Mouse (Mus musculus) embryonic fibroblast, embryonic 13.5 days (primary cell): ENCODE data around the gene Slc35e3. TPM values are rescaled to one million over a fixed set of nuclear protein-coding genes. Genes with fewer than 3 reads are reported as not detected.

Experiments used
- H3K27ac ChIP-seq: 2 replicates; pipeline ENCODE4 v1.5.1; 2012; ENCODE audit warnings: low read length, control low read depth, inconsistent platforms; ENCODE audit not compliant: insufficient read depth
- H3K4me1 ChIP-seq: 2 replicates; pipeline ENCODE4 v1.6.1; 2011; ENCODE audit warnings: low read length; ENCODE audit not compliant: control insufficient read depth, insufficient read depth
- H3K4me3 ChIP-seq: 2 replicates; pipeline ENCODE4 v1.5.1; 2011; ENCODE audit warnings: mild to moderate bottlenecking, control low read depth, low read length; ENCODE audit not compliant: insufficient read depth
- CTCF ChIP-seq: IDR thresholded peaks from 2 replicates; pipeline ENCODE4 v1.5.1; 2011; ENCODE audit warnings: mild to moderate bottlenecking, control low read depth, low read length, moderate library complexity, borderline replicate concordance; ENCODE audit not compliant: insufficient read depth
- POLR2A ChIP-seq: IDR thresholded peaks from 2 replicates; pipeline ENCODE4 v1.6.1; 2011; ENCODE audit warnings: low read depth, mild to moderate bottlenecking, control low read depth, low read length, moderate library complexity
- polyA plus RNA-seq: library from polyadenylated mRNA; stranded (reverse); fragments of >200 nt; gene quantifications from 2 replicates; pipeline ENCODE4 v1.2.4, GENCODE M21; 2011; ENCODE audit warnings: low read depth; ENCODE audit not compliant: missing spikeins, insufficient read length

Slc35e3 gene
- polyA plus RNA-seq, 1 experiment: 28.9 TPM

DNA sequence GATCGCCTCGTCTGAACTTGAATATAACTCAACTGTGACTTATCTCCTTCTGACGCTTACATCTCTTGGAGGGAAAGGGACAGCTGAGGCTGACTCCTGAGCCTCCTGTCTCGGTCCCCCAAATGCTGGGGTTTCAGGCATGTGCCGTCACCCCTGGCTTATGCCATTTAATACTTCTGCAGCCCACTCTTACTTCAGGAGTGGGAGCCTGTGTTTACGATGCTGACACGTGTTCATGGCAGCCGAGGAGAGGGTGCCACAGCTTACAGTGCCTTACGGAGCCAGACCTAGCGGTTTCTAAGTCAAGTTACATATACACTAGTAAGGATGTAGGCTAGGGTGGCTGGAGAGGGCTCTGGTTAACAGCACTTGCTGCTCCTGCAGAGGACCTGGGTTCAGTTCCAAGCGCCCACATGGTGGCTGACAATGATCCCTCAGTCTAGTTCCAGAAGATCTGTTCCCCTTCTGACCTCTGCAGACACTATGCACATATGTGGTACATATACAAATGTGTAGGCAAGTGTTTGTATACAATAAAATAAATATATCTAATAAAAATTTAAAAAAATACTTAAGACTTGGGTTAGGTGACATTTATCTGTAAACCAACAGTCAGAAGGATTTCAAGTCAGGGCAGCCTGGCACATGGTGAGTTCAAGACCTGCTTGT, 9.8 kb upstream of the Slc35e3 start:
- H3K4me1 ChIP-seq: no peaks in the 10 kb centered on the region
- TF ChIP-seq POLR2A: no peak
- TF ChIP-seq CTCF: no peak
- no peak overlapping the region for H3K4me3 ChIP-seq
- no peak overlapping the region for H3K27ac ChIP-seq

DNA sequence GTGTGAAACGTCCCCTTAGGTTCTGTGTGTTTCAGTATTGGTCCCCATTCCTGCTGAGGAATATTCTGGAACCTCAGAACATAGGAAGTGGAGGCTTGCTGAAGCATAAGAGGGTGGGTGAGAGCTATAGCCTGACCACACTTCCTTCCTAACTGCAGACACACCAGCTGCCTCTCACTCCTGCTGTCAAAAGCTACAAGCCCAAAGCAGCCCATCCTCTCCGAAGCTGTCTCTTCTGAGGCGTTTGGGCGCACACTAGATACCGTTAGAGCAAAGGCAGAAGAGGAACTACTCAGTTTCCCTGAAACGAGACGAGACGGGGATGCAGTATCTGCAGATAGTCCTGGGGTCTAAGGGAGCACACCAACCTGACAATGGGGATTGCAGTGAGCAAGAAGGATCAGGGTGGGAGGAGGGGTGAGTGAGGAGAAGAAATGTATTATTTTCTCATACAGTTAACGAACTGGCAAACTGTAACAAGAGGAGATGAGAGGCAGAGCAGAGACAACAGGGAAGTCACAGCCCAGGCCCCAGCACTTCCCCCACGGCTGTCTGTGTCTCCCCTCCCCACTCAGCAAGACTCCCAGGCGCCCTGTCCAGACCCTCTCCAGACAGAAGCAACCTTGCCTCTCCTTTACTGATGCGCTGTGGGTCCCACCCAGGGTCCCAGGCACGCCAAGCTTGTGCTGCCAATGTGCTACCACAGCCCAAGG, 9.1 kb upstream of the Slc35e3 start:
- no peak overlapping the region for H3K27ac ChIP-seq
- H3K4me1 ChIP-seq: no peaks in the 10 kb centered on the region
- TF ChIP-seq CTCF (no peak), POLR2A (no peak)
- H3K4me3 ChIP-seq: no peak overlapping the region

- no peaks in the 10 kb centered on the region for H3K4me1 ChIP-seq
- no peak overlapping the region for H3K4me3 ChIP-seq
- H3K27ac ChIP-seq: no peak overlapping the region
- TF ChIP-seq POLR2A: no peak
- no peak for TF ChIP-seq CTCF
Observed at GRCm38 (mm10) chr10:117754609-117754940, 8.4 kb upstream of the Slc35e3 start.

DNA sequence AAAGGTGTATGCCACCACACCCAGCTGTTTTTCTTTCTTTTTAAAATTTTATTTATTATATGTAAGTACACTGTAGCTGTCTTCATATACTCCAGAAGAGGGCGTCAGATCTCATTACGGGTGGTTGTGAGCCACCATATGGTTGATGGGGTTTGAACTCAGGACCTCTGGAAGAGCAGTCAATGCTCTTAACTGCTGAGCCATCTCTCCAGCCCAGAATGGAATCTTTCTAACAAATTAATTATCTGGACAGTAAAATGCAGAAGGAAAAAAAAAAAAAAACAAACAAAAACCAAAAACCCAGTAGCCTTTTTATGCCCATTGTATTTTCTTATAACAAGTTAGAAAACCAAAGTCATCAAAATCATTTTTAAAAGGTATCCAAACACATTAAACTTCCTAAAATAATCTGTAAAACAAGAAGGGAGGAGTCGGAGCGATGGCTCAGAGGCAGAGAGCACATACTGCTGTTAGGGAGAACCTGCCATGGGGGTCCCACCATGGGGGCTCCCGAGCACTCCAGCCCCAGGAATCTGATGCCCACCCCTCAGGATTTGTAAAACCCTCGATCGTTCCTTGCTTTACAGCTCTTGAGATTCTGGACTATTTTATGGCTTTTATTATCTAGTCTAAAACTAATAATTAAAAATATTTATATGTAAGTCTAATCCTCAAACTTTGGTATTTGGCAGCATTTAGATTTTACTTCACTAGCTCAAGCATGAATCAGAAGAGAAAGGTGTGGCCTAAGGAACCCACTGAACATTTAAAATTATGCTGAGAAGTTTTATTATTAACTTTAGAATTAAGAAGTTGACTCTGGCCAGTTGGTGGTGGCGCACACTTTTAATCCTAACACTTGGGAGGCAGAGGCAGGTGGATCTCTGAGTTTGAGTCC, 7.8 kb upstream of the Slc35e3 start:
- no peak overlapping the region for H3K4me3 ChIP-seq
- H3K4me1 ChIP-seq: no peaks in the 10 kb centered on the region
- TF ChIP-seq CTCF (no peak), POLR2A (no peak)
- no peak overlapping the region for H3K27ac ChIP-seq

DNA sequence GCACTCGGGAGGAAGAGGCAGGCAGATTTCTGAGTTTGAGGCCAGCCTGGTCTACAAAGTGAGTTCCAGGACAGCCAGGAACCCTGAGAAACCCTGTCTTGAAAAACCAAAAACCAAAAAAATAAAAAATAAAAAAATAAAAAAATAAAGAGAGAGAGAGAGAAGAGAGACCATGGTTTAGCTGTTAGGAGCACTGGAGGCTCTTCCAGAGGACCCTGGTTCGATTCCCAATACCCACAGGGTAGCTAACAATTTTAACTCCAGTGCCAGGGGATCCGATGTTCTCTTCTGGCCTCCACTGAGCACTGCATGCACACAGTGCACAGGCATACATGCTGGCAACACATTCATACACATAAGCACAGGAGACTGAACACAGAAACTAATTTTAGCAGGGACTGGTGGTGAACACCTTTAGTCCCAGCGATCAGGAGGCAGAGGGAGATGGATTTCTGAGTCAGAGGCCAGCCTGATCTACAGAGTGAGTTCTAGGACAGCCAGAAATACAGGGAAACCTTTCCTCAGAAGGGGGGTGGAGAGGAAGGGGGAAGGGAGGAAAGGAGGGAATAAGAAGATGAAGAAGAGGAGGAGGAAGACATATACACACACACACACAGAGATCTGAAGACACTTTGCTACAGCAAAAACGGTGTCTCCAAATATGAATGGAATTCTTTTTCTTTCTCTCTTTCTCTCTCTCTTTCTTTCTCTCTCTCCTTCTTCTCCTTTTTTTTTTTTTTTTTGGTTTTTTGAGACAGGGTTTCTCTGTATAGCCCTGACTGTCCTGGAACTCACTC, 6.9 kb upstream of the Slc35e3 start:
- no peak overlapping the region for H3K4me3 ChIP-seq
- no peak for TF ChIP-seq POLR2A
- no peak for TF ChIP-seq CTCF

GRCm38 (mm10) chr10:117752304-117752821, 6.2 kb upstream of the Slc35e3 start:
- Histone ChIP-seq H3K4me3 (no peak overlapping the region), H3K27ac (no peak overlapping the region), H3K4me1 (no peaks in the 10 kb centered on the region)
- TF ChIP-seq POLR2A (no peak), CTCF (no peak)

More for the DNA sequence above, 6.9 kb upstream of the Slc35e3 start:
- H3K4me1 ChIP-seq: no peaks in the 10 kb centered on the region
- H3K27ac ChIP-seq: no peak overlapping the region

GRCm38 (mm10) chr10:117751744-117752143, 5.6 kb upstream of the Slc35e3 start:
- H3K27ac ChIP-seq: no peak overlapping the region
- no peak for TF ChIP-seq CTCF
- no peak for TF ChIP-seq POLR2A
- H3K4me1 ChIP-seq: no peaks in the 10 kb centered on the region
- H3K4me3 ChIP-seq: no peak overlapping the region

- Histone ChIP-seq H3K27ac (no peak overlapping the region), H3K4me3 (no peak overlapping the region), H3K4me1 (no peaks in the 10 kb centered on the region)
- TF ChIP-seq POLR2A (no peak), CTCF (no peak)
Observed at GRCm38 (mm10) chr10:117751282-117751610, 5.1 kb upstream of the Slc35e3 start.
